Mouse (Mus musculus): ENCODE measurements around the gene Gm40193. TPM values are rescaled to one million over a fixed set of nuclear protein-coding genes. Genes with fewer than 3 reads are reported as not detected.

Gene Gm40193
- polyA plus RNA-seq, 1 experiment = not detected

GRCm38 (mm10) chr11:70511242-70511641, 21.5 kb downstream of the Gm40193 start:
- Histone ChIP-seq H3K4me3 (ENCODE audit: insufficient read depth, low read length) (no peak overlapping the region), H3K4me1 (ENCODE audit: control insufficient read depth, insufficient read depth, low read length) (no peaks in the 10 kb centered on the region), H3K27ac (ENCODE audit: insufficient read depth, low read length) (no peak overlapping the region)
- TF ChIP-seq CTCF (IDR thresholded peaks at IDR 0.05; ENCODE audit: extremely low read depth, insufficient read depth, low read length) = no peak
- no peak for TF ChIP-seq POLR2A (IDR thresholded peaks at IDR 0.05; ENCODE audit: extremely low read depth, insufficient read depth, low read length)

GRCm38 (mm10) chr11:70509753-70510564, 22.8 kb downstream of the Gm40193 start:
- peak; percentile 64 for TF ChIP-seq CTCF (IDR thresholded peaks at IDR 0.05; ENCODE audit: extremely low read depth, insufficient read depth, low read length)
- no peak for TF ChIP-seq POLR2A (IDR thresholded peaks at IDR 0.05; ENCODE audit: extremely low read depth, insufficient read depth, low read length)
- Histone ChIP-seq H3K4me1 (ENCODE audit: control insufficient read depth, insufficient read depth, low read length) (no peaks in the 10 kb centered on the region), H3K27ac (ENCODE audit: insufficient read depth, low read length) (no peak overlapping the region), H3K4me3 (ENCODE audit: insufficient read depth, low read length) (no peak overlapping the region)

GRCm38 (mm10) chr11:70506962-70507515, 25.7 kb downstream of the Gm40193 start:
- no peak overlapping the region for H3K27ac ChIP-seq (ENCODE audit: insufficient read depth, low read length)
- no peak overlapping the region for H3K4me3 ChIP-seq (ENCODE audit: insufficient read depth, low read length)
- no peaks in the 10 kb centered on the region for H3K4me1 ChIP-seq (ENCODE audit: control insufficient read depth, insufficient read depth, low read length)
- TF ChIP-seq CTCF (IDR thresholded peaks at IDR 0.05; ENCODE audit: extremely low read depth, insufficient read depth, low read length) = no peak
- TF ChIP-seq POLR2A (IDR thresholded peaks at IDR 0.05; ENCODE audit: extremely low read depth, insufficient read depth, low read length) = no peak

GRCm38 (mm10) chr11:70506385-70506784, 26.4 kb downstream of the Gm40193 start:
- TF ChIP-seq CTCF (IDR thresholded peaks at IDR 0.05; ENCODE audit: extremely low read depth, insufficient read depth, low read length) = peak; percentile 63
- TF ChIP-seq POLR2A (IDR thresholded peaks at IDR 0.05; ENCODE audit: extremely low read depth, insufficient read depth, low read length) = no peak
- Histone ChIP-seq H3K4me3 (ENCODE audit: insufficient read depth, low read length) (no peak overlapping the region), H3K27ac (ENCODE audit: insufficient read depth, low read length) (no peak overlapping the region), H3K4me1 (ENCODE audit: control insufficient read depth, insufficient read depth, low read length) (no peaks in the 10 kb centered on the region)

GRCm38 (mm10) chr11:70504970-70505369, 27.8 kb downstream of the Gm40193 start, which contains the start of gene Tm4sf5:
Tm4sf5 (plus strand) TSS chr11:70505244.
- Histone ChIP-seq H3K27ac (ENCODE audit: insufficient read depth, low read length) (no peak within 1 kb of the TSS), H3K4me1 (ENCODE audit: control insufficient read depth, insufficient read depth, low read length) (no peaks in the 10 kb centered on the region), H3K4me3 (ENCODE audit: insufficient read depth, low read length) (no peak within 1 kb of the TSS)
- TF ChIP-seq POLR2A (IDR thresholded peaks at IDR 0.05; ENCODE audit: extremely low read depth, insufficient read depth, low read length) (no peak), CTCF (IDR thresholded peaks at IDR 0.05; ENCODE audit: extremely low read depth, insufficient read depth, low read length) (no peak)

- Histone ChIP-seq H3K4me1 (ENCODE audit: control insufficient read depth, insufficient read depth, low read length) (no peaks in the 10 kb centered on the region), H3K27ac (ENCODE audit: insufficient read depth, low read length) (no peak overlapping the region), H3K4me3 (ENCODE audit: insufficient read depth, low read length) (no peak overlapping the region)
- no peak for TF ChIP-seq POLR2A (IDR thresholded peaks at IDR 0.05; ENCODE audit: extremely low read depth, insufficient read depth, low read length)
- no peak for TF ChIP-seq CTCF (IDR thresholded peaks at IDR 0.05; ENCODE audit: extremely low read depth, insufficient read depth, low read length)
These were observed 30.7 kb downstream of the Gm40193 start for GRCm38 (mm10) chr11:70502018-70502417.

- Histone ChIP-seq H3K4me3 (ENCODE audit: insufficient read depth, low read length) (no peak overlapping the region), H3K27ac (ENCODE audit: insufficient read depth, low read length) (no peak overlapping the region), H3K4me1 (ENCODE audit: control insufficient read depth, insufficient read depth, low read length) (no peaks in the 10 kb centered on the region)
- TF ChIP-seq CTCF (IDR thresholded peaks at IDR 0.05; ENCODE audit: extremely low read depth, insufficient read depth, low read length) = no peak
- TF ChIP-seq POLR2A (IDR thresholded peaks at IDR 0.05; ENCODE audit: extremely low read depth, insufficient read depth, low read length) = no peak
These were observed 32.3 kb downstream of the Gm40193 start for GRCm38 (mm10) chr11:70500476-70500812.

- no peak overlapping the region for H3K4me3 ChIP-seq (ENCODE audit: insufficient read depth, low read length)
- no peaks in the 10 kb centered on the region for H3K4me1 ChIP-seq (ENCODE audit: control insufficient read depth, insufficient read depth, low read length)
- no peak for TF ChIP-seq CTCF (IDR thresholded peaks at IDR 0.05; ENCODE audit: extremely low read depth, insufficient read depth, low read length)
- no peak for TF ChIP-seq POLR2A (IDR thresholded peaks at IDR 0.05; ENCODE audit: extremely low read depth, insufficient read depth, low read length)
- H3K27ac ChIP-seq (ENCODE audit: insufficient read depth, low read length) = no peak overlapping the region
These were observed 32.9 kb downstream of the Gm40193 start for GRCm38 (mm10) chr11:70499566-70500475.

- Histone ChIP-seq H3K4me1 (ENCODE audit: control insufficient read depth, insufficient read depth, low read length) (no peaks in the 10 kb centered on the region), H3K27ac (ENCODE audit: insufficient read depth, low read length) (peak overlapping the region; percentile 21; the same call in 1 of the 2 replicates), H3K4me3 (ENCODE audit: insufficient read depth, low read length) (no peak overlapping the region)
- TF ChIP-seq CTCF (IDR thresholded peaks at IDR 0.05; ENCODE audit: extremely low read depth, insufficient read depth, low read length) (no peak), POLR2A (IDR thresholded peaks at IDR 0.05; ENCODE audit: extremely low read depth, insufficient read depth, low read length) (no peak)
These were observed 43.1 kb downstream of the Gm40193 start for GRCm38 (mm10) chr11:70489684-70490083.

Data from cortical plate, adult 2 months (tissue).